12 mouse cellular contexts compared by ENCODE assay signal in the genomic region with DNA sequence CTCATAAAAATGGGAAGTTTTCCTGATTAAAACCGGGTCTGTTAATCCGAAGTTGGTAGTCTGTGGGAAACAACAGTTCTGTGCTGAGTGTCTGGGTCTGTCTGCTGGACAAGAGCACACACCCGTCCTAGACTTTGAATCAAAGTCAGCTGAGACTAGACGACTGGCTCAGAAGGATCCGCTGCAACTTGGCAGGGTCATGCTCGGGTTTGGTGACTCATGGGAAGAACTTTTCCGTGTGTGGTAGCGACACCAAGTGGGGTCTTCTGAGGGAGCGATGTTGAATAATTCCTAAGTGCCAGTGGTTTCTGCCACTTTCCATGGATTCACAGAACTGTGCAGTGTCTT.
A peak's percentile ranks its signal among the peaks of the same experiment; 100 is the strongest.
DNase-seq lines count a peak whose midpoint lies in the region; ATAC-seq and TF ChIP-seq lines count a peak whose summit lies in the region.
"Had no signal": no experiment of that assay in that cellular context is flagged by ENCODE, and none has a peak within 500 bp of the region (broad histone marks: within the 10 kb centered on the region; RNA-seq: fewer than 3 reads in every experiment).

No protein-coding gene starts in this region.

- no peaks in the 10 kb centered on the region for H3K9me3 ChIP-seq in heart, embryonic 10.5 days
- no peaks in the 10 kb centered on the region for H3K9me3 ChIP-seq in limb, embryonic 10.5 days (replicated peaks)
- H3K9me3 ChIP-seq: liver, embryonic 15.5 days had no signal

- H3K27me3 ChIP-seq in heart, embryonic 10.5 days (ENCODE audit: insufficient read depth, poor library complexity, severe bottlenecking), result no peaks in the 10 kb centered on the region
- H3K27me3 ChIP-seq in Patski, result no peaks in the 10 kb centered on the region
- H3K27me3 ChIP-seq in limb, embryonic 10.5 days (ENCODE audit: low read depth, poor library complexity, severe bottlenecking), result no peaks in the 10 kb centered on the region
- H3K27me3 ChIP-seq: liver, embryonic 15.5 days had no signal

- POLR2A ChIA-PET in Patski (lab: Charles Lee), result no interaction called here

- CTCF ChIA-PET in Patski (lab: Charles Lee), result interaction anchor here (1.2 to 1.4 kb wide), 2 partner anchors 8 to 11 kb away, joined by 3 to 5 read pairs; no protein-coding TSS in a partner anchor

- 80% methylated on average over 9 of the region's 9 CpGs for WGBS in heart, embryonic 10.5 days
- WGBS in lung, adult 2 months, result 63% methylated on average over 9 of the region's 9 CpGs
- 88% methylated on average over 9 of the region's 9 CpGs for WGBS in limb, embryonic 10.5 days

- in situ Hi-C loops in Patski (cut with MboI; ENCODE audit: low pct_unique_long_range_greater_than_20kb), result loop anchor here (25.0 kb wide), 1 partner anchor 1227 kb away; no protein-coding TSS in a partner anchor

- ATAC-seq in Patski, result peak; percentile 70

- no peaks in the 10 kb centered on the region for H3K36me3 ChIP-seq in heart, embryonic 10.5 days
- no peaks in the 10 kb centered on the region for H3K36me3 ChIP-seq in limb, embryonic 10.5 days
- H3K36me3 ChIP-seq: liver, embryonic 15.5 days had no signal

- DNase-seq in heart, adult 9 months (ENCODE audit: low spot score in 2 of 2), result peak; percentile 53 to 57
- no peak for DNase-seq in heart, embryonic 10.5 days (ENCODE audit: low spot score)
- DNase-seq in lung, postnatal 10 days, result peak; percentile 49
- DNase-seq in lung, adult 2 months, result no peak
- DNase-seq in Patski (ENCODE audit: low read depth, low spot score), result peak; percentile 85
- peak; percentile 6 for DNase-seq in limb, embryonic 10.5 days (ENCODE audit: low spot score)
- no peak for DNase-seq in left cerebral cortex, adult 8-10 months (ENCODE audit: low spot score in 2 of 2)
- no peak for DNase-seq in cerebellum, adult 9-11 months
- DNase-seq: adrenal gland, postnatal 14 days; right cerebral cortex, postnatal 14 days had no signal

- H3K4me3 ChIP-seq in heart, embryonic 10.5 days, result no peak overlapping the region
- H3K4me3 ChIP-seq in lung, adult 2 months (replicated peaks; ENCODE audit: extremely low read depth, low read depth, low read length), result no peak overlapping the region
- H3K4me3 ChIP-seq in limb, embryonic 10.5 days, result no peak overlapping the region
- H3K4me3 ChIP-seq: liver, embryonic 15.5 days had no signal

- peaks cover 9% of the 10 kb centered on the region for H3K4me1 ChIP-seq in heart, embryonic 10.5 days
- peaks cover 3% of the 10 kb centered on the region; the same call in 1 of the 2 replicates for H3K4me1 ChIP-seq in lung, adult 2 months (ENCODE audit: control insufficient read depth, insufficient read depth, low read length)
- peaks cover 26% of the 10 kb centered on the region for H3K4me1 ChIP-seq in limb, embryonic 10.5 days
- H3K4me1 ChIP-seq: liver, embryonic 15.5 days had no signal

- no peak overlapping the region for H3K27ac ChIP-seq in heart, embryonic 10.5 days
- H3K27ac ChIP-seq in limb, embryonic 10.5 days, result no peak overlapping the region
- H3K27ac ChIP-seq: hindbrain, embryonic 14.5 days; liver, embryonic 15.5 days had no signal

- TF ChIP-seq POLR2A in lung, adult 2 months (IDR thresholded peaks at IDR 0.05; ENCODE audit: borderline replicate concordance, extremely low read depth, low read depth, low read length), result no peak

- TF ChIP-seq CTCF in lung, adult 2 months (IDR thresholded peaks at IDR 0.05; ENCODE audit: insufficient read depth, low read length), result no peak
- peak; percentile 42 for TF ChIP-seq CTCF in Patski (IDR thresholded peaks at IDR 0.05)

Comparison
In these comparisons a context has a peak if more than half of its experiments do, and no peak if none do; other contexts are left out.
1. DNase-seq: peak in heart, adult 9 months (2 of 2), lung, postnatal 10 days (single experiment), Patski (single experiment) and limb, embryonic 10.5 days (single experiment); none in heart, embryonic 10.5 days (single experiment), lung, adult 2 months (single experiment), left cerebral cortex, adult 8-10 months (0 of 2) and cerebellum, adult 9-11 months (single experiment).